ENCODE assay signal across 12 mouse cellular contexts in genomic region chr16:17801777-17802455, GRCm38 (mm10). TPM values are rescaled to one million over a fixed set of nuclear protein-coding genes. Genes with fewer than 3 reads are reported as not detected.
DNase-seq lines count a peak whose midpoint lies in the region; ATAC-seq lines count a peak whose summit lies in the region.
"Had no signal": no experiment of that assay in that cellular context is flagged by ENCODE, and none has a peak within 500 bp of the region (broad histone marks: within the 10 kb centered on the region; RNA-seq: fewer than 3 reads in every experiment).

No protein-coding gene starts in this region.

- H3K4me1 ChIP-seq in hindbrain, embryonic 11.5 days (replicated peaks; ENCODE audit: control insufficient read depth, insufficient read depth, low read length) = peaks cover 19% of the 10 kb centered on the region
- peaks cover 67% of the 10 kb centered on the region for H3K4me1 ChIP-seq in hindbrain, embryonic 10.5 days (replicated peaks)
- peaks cover 86% of the 10 kb centered on the region for H3K4me1 ChIP-seq in limb, embryonic 12.5 days (replicated peaks)
- H3K4me1 ChIP-seq in neural tube, embryonic 15.5 days = peaks cover 65% of the 10 kb centered on the region

- H3K4me3 ChIP-seq in hindbrain, embryonic 11.5 days (ENCODE audit: low read depth, low read length) = no peak overlapping the region
- no peak overlapping the region for H3K4me3 ChIP-seq in hindbrain, embryonic 10.5 days
- H3K4me3 ChIP-seq in limb, embryonic 12.5 days (replicated peaks) = peak overlapping the region; percentile 32
- peak overlapping the region; percentile 39 for H3K4me3 ChIP-seq in neural tube, embryonic 15.5 days (replicated peaks)

- WGBS in hindbrain, embryonic 11.5 days = 4% methylated on average over 7 of the region's 7 CpGs
- 4% methylated on average over 7 of the region's 7 CpGs for WGBS in hindbrain, embryonic 10.5 days
- WGBS in limb, embryonic 12.5 days = 6% methylated on average over 7 of the region's 7 CpGs
- 6% methylated on average over 7 of the region's 7 CpGs for WGBS in neural tube, embryonic 15.5 days

- peaks cover 94% of the 10 kb centered on the region for H3K27me3 ChIP-seq in hindbrain, embryonic 11.5 days (ENCODE audit: control insufficient read depth, insufficient read depth, low read length)
- H3K27me3 ChIP-seq in hindbrain, embryonic 10.5 days (ENCODE audit: insufficient read depth, poor library complexity, severe bottlenecking) = peaks cover 100% of the 10 kb centered on the region
- peaks cover 76% of the 10 kb centered on the region for H3K27me3 ChIP-seq in limb, embryonic 12.5 days
- H3K27me3 ChIP-seq in neural tube, embryonic 15.5 days (replicated peaks) = peaks cover 89% of the 10 kb centered on the region

- H3K9ac ChIP-seq in hindbrain, embryonic 11.5 days (ENCODE audit: low read depth, low read length) = no peak overlapping the region
- H3K9ac ChIP-seq in limb, embryonic 12.5 days (replicated peaks) = no peak overlapping the region; the same call in 1 of the 2 replicates
- no peak overlapping the region for H3K9ac ChIP-seq in neural tube, embryonic 15.5 days (replicated peaks)

- H3K4me2 ChIP-seq in hindbrain, embryonic 11.5 days (replicated peaks; ENCODE audit: low read depth, low read length) = no peak overlapping the region
- peak overlapping the region; percentile 60 for H3K4me2 ChIP-seq in limb, embryonic 12.5 days
- peak overlapping the region; percentile 70 for H3K4me2 ChIP-seq in neural tube, embryonic 15.5 days

- no peaks in the 10 kb centered on the region for H3K36me3 ChIP-seq in hindbrain, embryonic 11.5 days (ENCODE audit: control insufficient read depth, insufficient read depth, low read length)
- H3K36me3 ChIP-seq in hindbrain, embryonic 10.5 days = no peaks in the 10 kb centered on the region
- peaks cover 44% of the 10 kb centered on the region for H3K36me3 ChIP-seq in limb, embryonic 12.5 days
- H3K36me3 ChIP-seq in neural tube, embryonic 15.5 days = no peaks in the 10 kb centered on the region

- peak; percentile 24 for DNase-seq in hindbrain, embryonic 11.5 days (ENCODE audit: low spot score)
- DNase-seq in hindbrain, embryonic 10.5 days (ENCODE audit: low spot score) = no peak
- peak; percentile 55 for DNase-seq in testis, postnatal 10 days (ENCODE audit: low spot score)
- no peak for DNase-seq in testis, postnatal 14 days (ENCODE audit: low spot score)
- no peak for DNase-seq in left cerebral cortex, adult 18-20 months (ENCODE audit: low spot score in 2 of 2)
- DNase-seq in T-cell, adult 2 months (ENCODE audit: low spot score) = no peak
- DNase-seq: gastrocnemius, postnatal 36 days had no signal

- no peak for ATAC-seq in hindbrain, embryonic 11.5 days (ENCODE audit: low FRiP score)
- no peak for ATAC-seq in limb, embryonic 12.5 days (ENCODE audit: insufficient number of reproducible peaks, insufficient read depth, low FRiP score, low TSS enrichment, low read depth)
- no peak for ATAC-seq in neural tube, embryonic 15.5 days (ENCODE audit: low FRiP score)

- no peak overlapping the region for H3K27ac ChIP-seq in hindbrain, embryonic 11.5 days (ENCODE audit: low read depth, low read length)
- H3K27ac ChIP-seq in hindbrain, embryonic 10.5 days = no peak overlapping the region
- no peak overlapping the region for H3K27ac ChIP-seq in limb, embryonic 12.5 days
- no peak overlapping the region for H3K27ac ChIP-seq in neural tube, embryonic 15.5 days (replicated peaks)

- no peaks in the 10 kb centered on the region for H3K9me3 ChIP-seq in hindbrain, embryonic 11.5 days (ENCODE audit: control insufficient read depth, low read length)
- H3K9me3 ChIP-seq in hindbrain, embryonic 10.5 days = no peaks in the 10 kb centered on the region
- H3K9me3 ChIP-seq in limb, embryonic 12.5 days = no peaks in the 10 kb centered on the region
- no peaks in the 10 kb centered on the region for H3K9me3 ChIP-seq in neural tube, embryonic 15.5 days (replicated peaks)

RNA-seq across cellular contexts. Expression of gene Scarf2, which starts 4.8 kb away (rescaled TPM):
- 6.4 and 7.2 TPM in 2 replicates for polyA plus RNA-seq in hindbrain, embryonic 11.5 days (2014; fragmentation: Nextera tagmentation; extraction: Ambion mirVana)
- 5.4 and 9.6 TPM in 2 replicates for polyA plus RNA-seq in hindbrain, embryonic 10.5 days (2016; fragmentation: Nextera tagmentation; extraction: Ambion mirVana)
- 41.0 and 46.3 TPM in 2 replicates for polyA plus RNA-seq in limb, embryonic 12.5 days (2016; fragmentation: Nextera tagmentation; extraction: Ambion mirVana)
- 2.7 and 3.8 TPM in 2 replicates for polyA plus RNA-seq in neural tube, embryonic 15.5 days (2015; fragmentation: Nextera tagmentation; extraction: Ambion mirVana)
- total RNA-seq in left cerebral cortex, adult 18-20 months (2021) = 1 to 10 TPM; 3.5 to 3.6 TPM

RNA-seq across cellular contexts. Expression of gene B830017H08Rik, which starts 31.0 kb away (rescaled TPM):
- polyA plus RNA-seq in hindbrain, embryonic 11.5 days (2014; fragmentation: Nextera tagmentation; extraction: Ambion mirVana) = 0.20 and 0.49 TPM in 2 replicates
- polyA plus RNA-seq in hindbrain, embryonic 10.5 days (2016; fragmentation: Nextera tagmentation; extraction: Ambion mirVana) = 0.22 TPM in 1 of 2 replicates, not detected in the other
- polyA plus RNA-seq in limb, embryonic 12.5 days (2016; fragmentation: Nextera tagmentation; extraction: Ambion mirVana) = 0.27 and 0.56 TPM in 2 replicates
- 4.0 and 5.3 TPM in 2 replicates for polyA plus RNA-seq in neural tube, embryonic 15.5 days (2015; fragmentation: Nextera tagmentation; extraction: Ambion mirVana)
- total RNA-seq in left cerebral cortex, adult 18-20 months (2021) = 1 to 10 TPM; 2.9 to 3.6 TPM
- total RNA-seq: adrenal gland, adult 2 months; gastrocnemius, postnatal 36 days; megakaryocyte progenitor cell, adult 5-6 weeks had no signal
- polyA plus RNA-seq: adrenal gland, adult 2 months; kidney, embryonic 14.5 days had no signal

RNA-seq across cellular contexts. Expression of gene Car15, which starts 36.2 kb away (rescaled TPM):
- polyA plus RNA-seq in hindbrain, embryonic 11.5 days (2014; fragmentation: Nextera tagmentation; extraction: Ambion mirVana) = 1.8 and 2.9 TPM in 2 replicates
- polyA plus RNA-seq in hindbrain, embryonic 10.5 days (2016; fragmentation: Nextera tagmentation; extraction: Ambion mirVana) = 1.9 and 2.3 TPM in 2 replicates
- 2.9 and 3.6 TPM in 2 replicates for polyA plus RNA-seq in limb, embryonic 12.5 days (2016; fragmentation: Nextera tagmentation; extraction: Ambion mirVana)
- polyA plus RNA-seq in neural tube, embryonic 15.5 days (2015; fragmentation: Nextera tagmentation; extraction: Ambion mirVana) = 2.8 and 3.2 TPM in 2 replicates
- total RNA-seq in left cerebral cortex, adult 18-20 months (2021) = 1 to 10 TPM; 8.9 to 9.1 TPM

RNA-seq across cellular contexts. Expression of gene Klhl22, which starts 42.5 kb away (rescaled TPM):
- polyA plus RNA-seq in hindbrain, embryonic 11.5 days (2014; fragmentation: Nextera tagmentation; extraction: Ambion mirVana) = 44.8 and 45.0 TPM in 2 replicates
- 57.5 TPM in 2 replicates for polyA plus RNA-seq in hindbrain, embryonic 10.5 days (2016; fragmentation: Nextera tagmentation; extraction: Ambion mirVana)
- 87.7 and 88.5 TPM in 2 replicates for polyA plus RNA-seq in limb, embryonic 12.5 days (2016; fragmentation: Nextera tagmentation; extraction: Ambion mirVana)
- polyA plus RNA-seq in neural tube, embryonic 15.5 days (2015; fragmentation: Nextera tagmentation; extraction: Ambion mirVana) = 86.2 and 89.1 TPM in 2 replicates
- total RNA-seq in left cerebral cortex, adult 18-20 months (2021) = 100 to 1,000 TPM in 1 of 2 experiments, 10 to 100 TPM in 1; 96.9 to 103 TPM

Comparison
In these comparisons a context has a peak if more than half of its experiments do, and no peak if none do; other contexts are left out.
1. DNase-seq: peak in hindbrain, embryonic 11.5 days (single experiment) and testis, postnatal 10 days (single experiment); none in hindbrain, embryonic 10.5 days (single experiment), testis, postnatal 14 days (single experiment), left cerebral cortex, adult 18-20 months (0 of 2) and T-cell, adult 2 months (single experiment).
2. H3K4me3 ChIP-seq: peak in limb, embryonic 12.5 days (single experiment) and neural tube, embryonic 15.5 days (single experiment); none in hindbrain, embryonic 11.5 days (single experiment) and hindbrain, embryonic 10.5 days (single experiment).